Mouse (Mus musculus) adrenal gland, adult 18-20 months (tissue): Measurements from ENCODE around the gene Olfr452. TPM values are rescaled to one million over a fixed set of nuclear protein-coding genes. Genes with fewer than 3 reads are reported as not detected.

Experiments
- DNase-seq, 2 experiments: peaks; one replicate each; pipeline ENCODE4 v3.0.0; 2021 to 2022; ENCODE audit warnings: low spot score in 2 of 2
- long read RNA-seq, 2 experiments: library from polyadenylated mRNA; stranded (forward); transcript quantifications; one replicate each; pipeline ENCODE4 v2.0.0; 2021
- total RNA-seq, 2 experiments: library from RNA; stranded (reverse); gene quantifications; 1 replicate in 1 of 2; 2 replicates in 1 of 2; pipeline ENCODE4 v1.2.3; 2021

Olfr452 gene
- not detected for total RNA-seq
- long read RNA-seq, experiment 1, result 0 reads
- long read RNA-seq, experiment 2, result 0 reads

- no peak for DNase-seq
Measured at GRCm38 (mm10) chr6:42784793-42785192, at the start of gene Olfr452. Gene Olfr452, plus strand, starts transcription at chr6:42785093.

- DNase-seq, result no peak
Measured at GRCm38 (mm10) chr6:42739071-42739470, 45.8 kb upstream of the Olfr452 start, which contains the start of gene Olfr453. Gene Olfr453, plus strand, starts transcription at chr6:42739371.

DNA sequence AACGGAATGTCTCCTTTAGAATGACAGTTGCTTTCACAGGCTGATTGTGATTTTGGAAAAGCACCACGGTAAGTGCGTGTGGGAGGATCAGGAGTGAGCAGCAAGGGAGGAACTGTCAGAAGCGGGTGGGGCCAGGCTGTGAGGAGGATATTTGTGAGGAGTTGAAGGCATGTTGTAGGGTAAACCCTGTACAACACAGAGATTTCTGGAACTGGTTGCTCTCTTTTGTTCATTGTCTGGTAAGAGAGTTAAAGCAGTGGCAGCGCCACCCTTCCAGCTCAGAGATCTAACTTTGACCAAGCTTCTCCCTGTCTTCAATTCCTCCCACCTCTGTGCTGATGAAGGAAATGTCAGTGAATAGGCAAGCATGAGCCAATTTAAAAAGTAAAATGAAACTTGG, 42.6 kb upstream of the Olfr452 start:
- DNase-seq, result no peak

- DNase-seq, result peak in 1 of 2 experiments; percentile 4
Measured at GRCm38 (mm10) chr6:42747846-42748245, 37.0 kb upstream of the Olfr452 start.

- DNase-seq, result no peak
Measured at GRCm38 (mm10) chr6:42756104-42756503, 28.8 kb upstream of the Olfr452 start, which contains the start of gene Olfr38. Gene Olfr38, plus strand, starts transcription at chr6:42756404.

- no peak for DNase-seq
Measured at GRCm38 (mm10) chr6:42777066-42777465, 7.8 kb upstream of the Olfr452 start.

DNA sequence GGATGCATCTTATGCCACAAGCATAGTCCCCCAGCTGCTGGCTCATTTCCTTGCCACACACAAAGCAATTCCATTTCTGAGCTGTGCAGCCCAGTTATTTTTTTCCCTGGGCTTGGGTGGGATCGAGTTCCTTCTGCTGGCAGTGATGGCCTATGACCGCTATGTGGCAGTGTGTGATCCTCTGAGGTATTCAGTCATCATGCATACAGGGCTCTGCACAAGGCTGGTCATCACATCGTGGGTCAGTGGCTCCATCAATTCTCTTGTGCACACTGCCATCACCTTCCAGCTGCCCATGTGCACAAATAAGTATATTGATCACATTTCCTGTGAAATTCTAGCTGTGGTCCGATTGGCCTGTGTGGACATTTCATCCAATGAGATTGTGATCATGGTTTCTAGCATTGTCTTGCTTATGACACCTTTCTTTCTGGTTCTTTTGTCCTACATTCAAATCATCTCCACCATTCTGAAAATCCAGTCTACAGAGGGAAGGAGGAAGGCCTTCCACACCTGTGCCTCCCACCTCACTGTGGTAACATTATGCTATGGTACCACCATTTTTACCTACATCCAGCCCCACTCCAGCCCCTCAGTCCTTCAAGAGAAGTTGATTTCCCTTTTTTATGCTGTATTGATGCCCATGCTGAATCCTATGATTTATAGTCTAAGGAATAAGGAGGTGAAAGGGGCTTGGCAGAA, 5.5 kb downstream of the Olfr452 start:
- DNase-seq, result no peak

DNA sequence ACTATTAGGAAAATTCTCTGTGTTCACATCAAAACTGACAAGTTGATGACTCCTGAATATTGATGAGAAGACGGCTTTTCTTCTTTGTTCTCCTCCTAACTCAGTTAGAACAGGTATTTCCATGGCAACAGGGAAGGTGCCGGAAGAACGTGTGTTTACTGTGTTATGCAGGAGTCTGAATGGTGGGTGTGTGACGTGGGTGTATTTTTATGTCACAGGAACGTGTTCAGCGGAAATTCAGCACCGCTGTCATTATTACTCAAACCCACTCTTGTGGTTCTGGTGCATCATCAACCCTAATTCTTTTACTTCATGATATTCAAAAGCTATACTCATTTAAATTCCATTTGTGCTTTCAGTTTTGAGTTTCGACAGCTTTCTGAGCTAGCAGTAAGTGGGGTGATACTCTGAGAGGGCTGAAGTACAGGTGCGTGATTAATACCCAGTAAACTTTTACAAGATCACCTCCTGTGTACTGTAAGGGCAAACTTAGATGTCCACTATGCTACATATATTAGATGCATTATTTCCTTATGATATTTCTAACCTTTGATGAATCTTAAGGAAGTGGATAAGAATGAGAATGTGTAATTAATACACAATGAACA, 6.2 kb downstream of the Olfr452 start:
- DNase-seq, result no peak

- no peak for DNase-seq
Measured at GRCm38 (mm10) chr6:42794982-42795381, 10.1 kb downstream of the Olfr452 start.

- no peak for DNase-seq
Measured at GRCm38 (mm10) chr6:42811639-42812038, 26.7 kb downstream of the Olfr452 start, which contains the start of gene Olfr450. Gene Olfr450, plus strand, starts transcription at chr6:42811939.

DNA sequence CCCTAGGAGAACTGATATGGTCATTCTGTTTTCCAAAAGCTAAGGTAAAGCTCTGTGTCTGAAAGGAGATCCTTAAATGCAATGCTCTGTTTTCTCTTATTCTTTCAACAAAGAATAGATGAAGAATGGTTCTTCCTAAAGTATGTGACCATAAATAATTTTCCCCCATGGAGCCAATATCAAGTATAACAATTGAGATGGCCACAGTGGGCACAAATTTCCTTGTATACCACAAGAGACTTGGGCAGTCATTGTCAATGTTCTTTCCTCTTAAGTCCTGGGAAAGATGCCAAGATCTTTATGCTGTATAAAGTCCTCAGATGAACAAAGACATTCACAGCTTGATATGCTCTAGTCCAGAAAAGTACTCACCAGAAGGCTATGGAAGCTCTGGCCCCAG, 49.2 kb downstream of the Olfr452 start, which contains the start of gene Olfr449:
Gene Olfr449, plus strand, starts transcription at position 301 of the 400 bp plus-strand sequence.
- DNase-seq, result no peak

Other genes with a start within 250 kb of the Olfr452 start
- not detected for gene Olfr455, start 237.5 kb upstream of the Olfr452 start, total RNA-seq
- not detected for gene Tcaf3, start 187.4 kb upstream of the Olfr452 start, total RNA-seq
- gene Tcaf2, start 139.8 kb upstream of the Olfr452 start, total RNA-seq, result 10 to 100 TPM; 13.1 to 18.9 TPM
- 100 to 1,000 TPM in 1 of 2 experiments, 10 to 100 TPM in 1; 75.1 to 107 TPM for gene Tcaf1, start 75.0 kb upstream of the Olfr452 start, total RNA-seq
- gene Olfr453, start 45.7 kb upstream of the Olfr452 start, total RNA-seq, result not detected
- gene Olfr38, start 28.7 kb upstream of the Olfr452 start, total RNA-seq, result not detected
- gene Olfr450, start 26.8 kb downstream of the Olfr452 start, total RNA-seq, result not detected
- not detected for gene Olfr449, start 49.3 kb downstream of the Olfr452 start, total RNA-seq
- not detected for gene Olfr448, start 105.3 kb downstream of the Olfr452 start, total RNA-seq
- not detected for gene Olfr447, start 123.8 kb downstream of the Olfr452 start, total RNA-seq
- not detected for gene Olfr446, start 136.3 kb downstream of the Olfr452 start, total RNA-seq
- gene Olfr444, start 164.0 kb downstream of the Olfr452 start, total RNA-seq, result not detected